Mouse (Mus musculus) limb, embryonic 10.5 days (tissue): Measurements from ENCODE around the gene Rpl36. TPM values are rescaled to one million over a fixed set of nuclear protein-coding genes. Genes with fewer than 3 reads are reported as not detected.
"Not testable (repeated sequence)": the region's sequence is repeated elsewhere in the genome, so short reads cannot be mapped to it uniquely, and the experiment has no call there.

ENCODE experiments used
- DNase-seq: peaks from one replicate; pipeline ENCODE4 v3.0.0-alpha.2; 2017; ENCODE audit warnings: low spot score
- H3K27ac ChIP-seq: fragments of 300-500 bp; sonication (generic); 2 replicates; pipeline ENCODE4 v1.5.1; 2016; ENCODE audit warnings: mild to moderate bottlenecking
- H3K27me3 ChIP-seq: fragments of 300-500 bp; sonication (generic); 2 replicates; pipeline ENCODE4 v1.6.1; 2016; ENCODE audit warnings: low read depth, mild to moderate bottlenecking; ENCODE audit not compliant: poor library complexity, severe bottlenecking
- H3K36me3 ChIP-seq: fragments of 300-500 bp; sonication (generic); 2 replicates; pipeline ENCODE4 v1.6.1; 2016; ENCODE audit warnings: mild to moderate bottlenecking, moderate library complexity
- H3K4me1 ChIP-seq: fragments of 300-500 bp; sonication (generic); 2 replicates; pipeline ENCODE4 v1.6.1; 2016
- H3K4me3 ChIP-seq: fragments of 300-500 bp; sonication (generic); 2 replicates; pipeline ENCODE4 v1.5.1; 2016; ENCODE audit warnings: mild to moderate bottlenecking, moderate library complexity
- H3K9me3 ChIP-seq: fragments of 300-500 bp; sonication (generic); replicated peaks from 2 replicates; pipeline ENCODE4 v1.6.1; 2016; ENCODE audit warnings: mild to moderate bottlenecking
- WGBS: fragments of 180-500 bp; shearing (Covaris S2); methylation state at CpG from one replicate; pipeline ENCODE4 v1.1.7; 2016; 5-methylcytosine and 5-hydroxymethylcytosine counted together
- polyA plus RNA-seq: library from polyadenylated mRNA; unstranded; fragments of >200 nt; fragmentation: Nextera tagmentation; extraction: Ambion mirVana; gene quantifications from 2 replicates; pipeline ENCODE4 v1.2.1, GENCODE M21; 2016

Rpl36 gene
- polyA plus RNA-seq, 1 experiment from 2014 or later: 1,560 TPM

DNA sequence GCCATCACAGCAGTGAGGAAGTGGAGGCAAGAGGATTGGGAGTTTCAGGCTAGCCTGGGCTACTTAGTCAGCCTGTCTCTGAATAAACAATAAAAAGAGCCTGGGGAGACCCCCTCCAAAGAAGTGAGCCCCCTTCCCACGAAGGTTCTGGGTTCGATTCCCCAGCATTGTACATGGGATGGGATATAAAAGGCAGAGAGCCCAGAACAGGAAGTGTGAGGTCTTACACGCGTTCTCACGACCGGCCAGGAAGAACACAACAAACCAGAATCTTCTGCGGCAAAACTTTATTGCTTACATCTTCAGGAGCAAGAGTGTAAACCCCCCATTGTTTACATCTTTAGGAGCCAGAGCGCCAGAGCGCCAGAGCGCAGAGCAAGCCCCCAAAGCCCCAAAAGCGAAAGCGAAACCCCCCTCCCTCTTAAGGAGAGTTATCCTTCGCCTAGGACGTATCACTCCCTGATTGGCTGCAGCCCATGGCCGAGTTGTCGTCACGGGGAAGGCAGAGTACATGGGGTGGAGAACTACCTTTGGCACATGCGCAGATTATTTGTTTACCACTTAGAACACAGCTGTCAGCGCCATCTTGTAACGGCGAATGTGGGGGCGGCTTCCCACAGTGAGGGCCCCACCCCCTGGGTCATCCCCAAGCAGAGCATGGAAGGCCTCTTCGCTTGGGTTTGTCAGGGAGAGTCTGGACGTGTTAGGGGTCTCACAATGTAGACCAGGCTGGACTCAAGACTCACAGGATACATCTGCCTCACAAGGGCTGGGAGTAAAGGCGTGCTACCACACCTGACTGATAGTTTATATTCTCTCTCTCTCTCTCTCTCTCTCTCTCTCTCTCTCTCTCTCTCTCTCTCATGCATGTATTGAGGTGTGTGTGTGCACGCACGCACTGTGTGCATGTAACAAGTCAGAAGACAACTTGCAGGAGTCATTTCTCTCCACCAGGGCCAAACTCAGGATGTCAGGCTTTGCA lies 16.9 kb downstream of the Rpl36 start:
- DNase-seq, H3K36me3 ChIP-seq, H3K9me3 ChIP-seq, H3K4me3 ChIP-seq, H3K27ac ChIP-seq, H3K27me3 ChIP-seq: not testable (repeated sequence)
- WGBS: 90% methylated on average over 27 of the region's 27 CpGs
- H3K4me1 ChIP-seq: peaks cover 24% of the 10 kb centered on the region

GRCm38 (mm10) chr17:56631807-56632206 lies 18.6 kb downstream of the Rpl36 start:
- H3K36me3 ChIP-seq: no peaks in the 10 kb centered on the region
- H3K4me3 ChIP-seq: no peak overlapping the region
- 55% methylated on average over 4 of the region's 4 CpGs for WGBS
- DNase-seq: no peak
- H3K27ac ChIP-seq: no peak overlapping the region
- no peaks in the 10 kb centered on the region for H3K27me3 ChIP-seq
- no peaks in the 10 kb centered on the region for H3K9me3 ChIP-seq
- peaks cover 12% of the 10 kb centered on the region for H3K4me1 ChIP-seq

GRCm38 (mm10) chr17:56634023-56634422 lies 20.8 kb downstream of the Rpl36 start:
- Histone ChIP-seq H3K4me3 (no peak overlapping the region), H3K27ac (no peak overlapping the region), H3K9me3 (no peaks in the 10 kb centered on the region), H3K27me3 (no peaks in the 10 kb centered on the region), H3K36me3 (no peaks in the 10 kb centered on the region), H3K4me1 (no peaks in the 10 kb centered on the region)
- DNase-seq: no peak
- 88% methylated on average over 6 of the region's 6 CpGs for WGBS

DNA sequence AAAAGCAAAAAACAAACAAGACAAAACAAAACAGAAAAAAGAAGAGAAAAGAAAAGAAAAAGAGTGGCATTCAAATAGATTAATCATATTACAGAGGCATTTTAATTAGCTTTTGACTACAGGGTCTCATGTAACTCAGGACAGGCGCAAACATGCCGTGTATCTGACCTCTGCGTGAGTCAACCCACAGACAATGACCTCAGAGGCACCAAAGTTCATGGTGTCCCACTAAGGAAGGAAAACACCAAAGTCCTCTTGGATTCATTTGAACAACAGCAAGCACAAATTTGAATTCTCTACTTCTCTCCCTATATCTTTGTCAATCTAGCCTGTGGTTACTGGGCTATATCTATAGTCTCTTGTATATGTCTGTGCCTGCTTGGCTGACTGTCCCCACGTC lies 30.0 kb downstream of the Rpl36 start:
- no peak for DNase-seq
- no peaks in the 10 kb centered on the region for H3K4me1 ChIP-seq
- H3K4me3 ChIP-seq: no peak overlapping the region
- H3K27me3 ChIP-seq: no peaks in the 10 kb centered on the region
- no peak overlapping the region for H3K27ac ChIP-seq
- H3K9me3 ChIP-seq: no peaks in the 10 kb centered on the region
- WGBS: 81% methylated on average over 4 of the region's 4 CpGs
- H3K36me3 ChIP-seq: no peaks in the 10 kb centered on the region

DNA sequence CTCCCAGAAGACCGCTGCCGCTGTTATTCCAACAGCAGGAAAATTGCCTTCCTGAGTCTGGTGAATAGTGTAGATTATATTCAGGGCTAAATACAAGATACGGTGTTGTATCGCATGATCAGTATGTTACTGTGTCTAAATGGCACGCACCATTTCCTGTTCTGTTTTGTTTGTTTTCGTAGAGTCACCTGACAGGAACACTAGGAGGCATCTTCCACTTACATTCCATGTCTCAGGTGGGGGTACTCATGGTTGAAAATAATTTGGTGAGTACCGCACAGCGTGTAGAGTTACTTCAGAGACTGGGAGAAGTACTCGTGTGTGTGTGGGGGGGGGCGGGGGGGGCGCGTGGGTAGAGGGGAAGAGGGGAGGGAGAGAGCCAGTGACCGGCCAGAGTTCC lies 34.3 kb downstream of the Rpl36 start:
- H3K4me3 ChIP-seq: no peak overlapping the region
- WGBS: 74% methylated on average over 12 of the region's 13 CpGs
- no peaks in the 10 kb centered on the region for H3K9me3 ChIP-seq
- H3K4me1 ChIP-seq: no peaks in the 10 kb centered on the region
- no peak overlapping the region for H3K27ac ChIP-seq
- no peak for DNase-seq
- H3K36me3 ChIP-seq: no peaks in the 10 kb centered on the region
- H3K27me3 ChIP-seq: no peaks in the 10 kb centered on the region

DNA sequence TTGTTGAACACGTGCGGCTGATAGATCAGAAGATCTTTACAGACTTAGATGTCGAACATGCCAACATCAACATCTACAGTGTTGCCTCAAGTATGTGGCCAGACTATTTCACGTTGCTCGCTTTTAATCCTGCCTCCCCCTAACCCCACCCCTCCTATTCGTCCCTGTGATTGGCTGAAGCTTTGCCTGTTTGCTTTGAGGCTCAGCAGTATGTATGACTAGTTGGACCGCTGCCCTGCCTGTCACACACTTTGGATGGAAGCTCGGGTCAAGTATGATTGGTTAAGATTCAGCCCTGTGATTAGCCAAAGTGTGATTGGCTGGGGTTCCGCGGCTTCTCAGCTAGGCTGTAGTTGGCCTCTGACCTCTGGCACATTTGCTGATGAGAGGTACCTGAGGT lies 38.6 kb downstream of the Rpl36 start:
- Histone ChIP-seq H3K4me3 (no peak overlapping the region), H3K9me3 (no peaks in the 10 kb centered on the region), H3K36me3 (no peaks in the 10 kb centered on the region), H3K27me3 (no peaks in the 10 kb centered on the region), H3K4me1 (no peaks in the 10 kb centered on the region), H3K27ac (no peak overlapping the region)
- WGBS: 37% methylated on average over 10 of the region's 10 CpGs
- DNase-seq: no peak

DNA sequence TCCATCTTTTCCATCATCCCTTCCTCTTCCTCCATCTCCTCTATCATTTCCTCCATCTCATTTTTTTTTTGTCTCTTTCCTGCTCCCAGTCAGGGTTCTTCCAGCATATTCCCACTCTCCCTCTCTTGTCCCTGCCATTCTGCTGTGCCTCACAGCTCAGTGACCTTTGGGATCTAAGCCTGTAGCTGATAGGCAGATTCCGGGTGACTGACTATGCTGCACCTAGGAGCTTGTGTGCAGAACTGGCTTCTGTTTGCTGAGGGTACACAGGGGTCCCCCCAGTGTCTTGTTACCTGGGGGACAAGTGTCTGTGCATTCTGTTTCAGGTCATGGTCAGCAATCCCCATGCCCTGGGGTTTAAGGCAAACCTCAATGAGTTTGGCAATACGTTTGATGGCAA lies 41.6 kb downstream of the Rpl36 start:
- WGBS: 87% methylated on average over 2 of the region's 2 CpGs
- DNase-seq: no peak

GRCm38 (mm10) chr17:56655311-56655710 lies 42.1 kb downstream of the Rpl36 start:
- H3K36me3 ChIP-seq: no peaks in the 10 kb centered on the region
- no peak overlapping the region for H3K4me3 ChIP-seq
- no peak for DNase-seq
- 0 out of 2 replicates have a peak, but pooled peaks cover 3% of the 10 kb centered on the region for H3K4me1 ChIP-seq
- WGBS: 86% methylated on average over 3 of the region's 3 CpGs
- H3K9me3 ChIP-seq: no peaks in the 10 kb centered on the region
- H3K27ac ChIP-seq: no peak overlapping the region
- no peaks in the 10 kb centered on the region for H3K27me3 ChIP-seq

More for the DNA sequence above, 41.6 kb downstream of the Rpl36 start:
- Histone ChIP-seq H3K27me3 (no peaks in the 10 kb centered on the region), H3K27ac (no peak overlapping the region), H3K4me1 (no peaks in the 10 kb centered on the region), H3K9me3 (no peaks in the 10 kb centered on the region), H3K4me3 (no peak overlapping the region), H3K36me3 (no peaks in the 10 kb centered on the region)

- H3K36me3 ChIP-seq: no peaks in the 10 kb centered on the region
- 89% methylated on average over 6 of the region's 6 CpGs for WGBS
- H3K27me3 ChIP-seq: no peaks in the 10 kb centered on the region
- no peaks in the 10 kb centered on the region for H3K9me3 ChIP-seq
- no peak for DNase-seq
- no peak overlapping the region for H3K4me3 ChIP-seq
- H3K4me1 ChIP-seq: peaks cover 12% of the 10 kb centered on the region
- no peak overlapping the region for H3K27ac ChIP-seq
These were observed 43.0 kb downstream of the Rpl36 start for GRCm38 (mm10) chr17:56656171-56656570.

- peak overlapping the region; percentile 37 for H3K4me3 ChIP-seq
- 65% methylated on average over 3 of the region's 3 CpGs for WGBS
- peak overlapping the region; percentile 81 for H3K27ac ChIP-seq
These were observed 50.4 kb downstream of the Rpl36 start for GRCm38 (mm10) chr17:56663659-56664058.

More at GRCm38 (mm10) chr17:56663659-56664058, 50.4 kb downstream of the Rpl36 start:
- Histone ChIP-seq H3K36me3 (no peaks in the 10 kb centered on the region), H3K4me1 (peaks cover 34% of the 10 kb centered on the region), H3K27me3 (peaks cover 21% of the 10 kb centered on the region), H3K9me3 (no peaks in the 10 kb centered on the region)
- DNase-seq: no peak

Other genes with a start within 250 kb of the Rpl36 start
- gene Ptprs, start 136.9 kb upstream of the Rpl36 start, polyA plus RNA-seq: 69.5 and 83.2 TPM in 2 replicates
- not detected in 2 replicates for gene Znrf4, start 101.0 kb upstream of the Rpl36 start, polyA plus RNA-seq
- 0.58 and 1.3 TPM in 2 replicates for gene Gm20219, start 59.0 kb upstream of the Rpl36 start, polyA plus RNA-seq
- gene Safb2, start 28.8 kb upstream of the Rpl36 start, polyA plus RNA-seq: 91.7 and 110 TPM in 2 replicates
- 161 and 183 TPM in 2 replicates for gene Safb, start 28.6 kb upstream of the Rpl36 start, polyA plus RNA-seq
- 205 and 206 TPM in 2 replicates for gene 2410015M20Rik, start 3.6 kb upstream of the Rpl36 start, polyA plus RNA-seq
- 67.7 and 73.2 TPM in 2 replicates for gene Lonp1, start 13.5 kb downstream of the Rpl36 start, polyA plus RNA-seq
- 0.54 and 1.0 TPM in 2 replicates for gene Catsperd, start 14.7 kb downstream of the Rpl36 start, polyA plus RNA-seq
- 148 TPM in 2 replicates for gene Ranbp3, start 59.9 kb downstream of the Rpl36 start, polyA plus RNA-seq
- gene Ndufa11, start 104.4 kb downstream of the Rpl36 start, polyA plus RNA-seq: 425 and 437 TPM in 2 replicates
- gene Vmac, start 104.6 kb downstream of the Rpl36 start, polyA plus RNA-seq: 12.8 and 15.5 TPM in 2 replicates
- 10.8 and 12.7 TPM in 2 replicates for gene Nrtn, start 144.1 kb downstream of the Rpl36 start, polyA plus RNA-seq
- 46.0 and 50.3 TPM in 2 replicates for gene Dus3l, start 151.3 kb downstream of the Rpl36 start, polyA plus RNA-seq
- 1.5 and 2.2 TPM in 2 replicates for gene Prr22, start 156.8 kb downstream of the Rpl36 start, polyA plus RNA-seq
- 3.2 and 4.5 TPM in 2 replicates for gene Rfx2, start 217.6 kb downstream of the Rpl36 start, polyA plus RNA-seq